Mouse (Mus musculus): ENCODE measurements at regions not wholly inside any gene's neighbourhood (a gene's known extent, or its start where the extent isn't known, plus 50 kb on each side); places are given as distances from the start of the nearest gene placed in this dataset.
A peak's percentile ranks its signal among the peaks of the same experiment; 100 is the strongest.

DNA sequence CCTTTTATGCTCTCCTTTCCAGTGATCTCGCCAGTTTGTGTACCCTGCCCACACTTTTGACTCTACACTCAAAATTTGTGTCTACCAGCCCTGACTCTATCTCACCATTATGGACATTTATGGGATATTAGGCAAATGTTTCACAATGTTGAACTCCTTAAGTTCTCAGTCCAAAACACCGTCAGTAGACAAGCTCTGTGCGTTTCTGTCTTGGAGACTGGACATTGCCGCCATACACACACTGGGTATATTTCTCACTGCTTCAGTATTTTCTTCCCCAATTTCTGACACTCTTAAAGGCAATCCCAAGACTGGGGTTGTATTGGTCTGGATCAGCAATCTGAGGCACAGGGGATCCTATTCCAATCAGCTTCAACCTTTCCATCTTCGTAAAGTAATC is 75.6 kb downstream of the Oxgr1 start:
- no peak for DNase-seq

GRCm38 (mm10) chr14:119965842-119966483 is 76.3 kb downstream of the Oxgr1 start:
- peak; percentile 21 for DNase-seq

GRCm38 (mm10) chr14:119963741-119964140 is 78.5 kb downstream of the Oxgr1 start:
- DNase-seq = no peak

GRCm38 (mm10) chr14:119953861-119954260 is 88.4 kb downstream of the Oxgr1 start:
- DNase-seq = no peak

DNA sequence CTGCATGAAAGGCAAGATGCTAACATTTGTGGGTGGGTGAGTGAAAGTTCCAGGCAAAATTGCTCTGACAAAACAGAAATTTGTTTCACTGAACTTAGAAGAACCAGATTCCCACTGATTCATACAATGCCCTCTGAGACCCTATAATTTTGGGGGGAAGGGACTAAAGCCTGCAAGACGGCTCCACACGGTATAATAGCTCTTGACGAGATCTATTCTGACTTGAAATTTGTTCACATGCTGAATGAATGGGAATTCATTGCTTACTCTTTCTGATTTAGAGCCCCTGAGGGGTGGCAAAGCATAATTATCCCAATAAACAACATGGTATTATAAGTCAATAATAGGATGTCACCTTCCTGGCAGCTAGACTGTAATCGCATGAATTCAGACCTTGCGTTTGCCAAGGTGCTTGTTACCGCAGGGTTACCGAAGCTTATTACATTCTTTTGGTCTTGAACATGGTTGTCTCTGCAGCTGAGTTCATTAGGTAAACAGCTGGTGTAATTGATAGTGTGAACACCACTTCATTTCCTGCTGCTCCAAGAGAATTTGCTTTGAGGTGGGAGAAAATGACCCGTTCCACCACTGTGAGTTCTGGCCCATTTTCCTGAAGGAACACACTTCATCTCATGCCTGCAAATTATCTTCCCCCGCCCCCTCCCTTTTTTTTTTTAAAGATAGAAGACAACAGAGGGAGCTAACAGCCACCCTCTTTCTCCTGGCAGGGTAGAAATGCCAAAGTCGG is 89.2 kb downstream of the Oxgr1 start:
- no peak for DNase-seq

Data from cerebellum, adult 11-12 months (tissue).